Mouse (Mus musculus) hindbrain, embryonic 12.5 days (tissue): Measurements from ENCODE around the gene Cdk5rap3. TPM values are rescaled to one million over a fixed set of nuclear protein-coding genes. Genes with fewer than 3 reads are reported as not detected.

Experiments used
- ATAC-seq: fragments of 200-750 bp; cut with Nextera tagmentation; 2 replicates; pipeline ENCODE4 v1.8.0; 2017; ENCODE audit warnings: moderate TSS enrichment; ENCODE audit not compliant: low FRiP score
- H3K27ac ChIP-seq: fragments of 300-500 bp; sonication (generic); 2 replicates; pipeline ENCODE4 v1.5.1; 2016; ENCODE audit warnings: mild to moderate bottlenecking
- H3K27me3 ChIP-seq: fragments of 300-500 bp; sonication (generic); 2 replicates; pipeline ENCODE4 v1.6.1; 2016; ENCODE audit warnings: mild to moderate bottlenecking
- H3K36me3 ChIP-seq: fragments of 300-500 bp; sonication (generic); 2 replicates; pipeline ENCODE4 v1.6.1; 2016; ENCODE audit warnings: mild to moderate bottlenecking
- H3K4me1 ChIP-seq: fragments of 300-500 bp; sonication (generic); 2 replicates; pipeline ENCODE4 v1.6.1; 2016
- H3K4me2 ChIP-seq: fragments of 300-500 bp; sonication (generic); replicated peaks from 2 replicates; pipeline ENCODE4 v1.6.1; 2016; ENCODE audit warnings: mild to moderate bottlenecking
- H3K4me3 ChIP-seq: fragments of 300-500 bp; sonication (generic); 2 replicates; pipeline ENCODE4 v1.5.1; 2016; ENCODE audit warnings: mild to moderate bottlenecking
- H3K9ac ChIP-seq: fragments of 300-500 bp; sonication (generic); 2 replicates; pipeline ENCODE4 v1.6.1; 2016; ENCODE audit warnings: mild to moderate bottlenecking, moderate library complexity
- H3K9me3 ChIP-seq: fragments of 300-500 bp; sonication (generic); replicated peaks from 2 replicates; pipeline ENCODE4 v1.6.1; 2016; ENCODE audit warnings: mild to moderate bottlenecking
- WGBS: fragments of 180-500 bp; shearing (Covaris S2); methylation state at CpG from one replicate; pipeline ENCODE4 v1.1.7; 2016; 5-methylcytosine and 5-hydroxymethylcytosine counted together
- polyA plus RNA-seq: library from polyadenylated mRNA; unstranded; fragments of >200 nt; fragmentation: Nextera tagmentation; extraction: Ambion mirVana; gene quantifications from 2 replicates; pipeline ENCODE4 v1.2.1, GENCODE M21; 2016

Cdk5rap3 gene
- polyA plus RNA-seq, 1 experiment from 2014 or later: 98.9 TPM

- H3K9me3 ChIP-seq: no peaks in the 10 kb centered on the region
- H3K36me3 ChIP-seq: no peaks in the 10 kb centered on the region
- H3K4me1 ChIP-seq: peaks cover 13% of the 10 kb centered on the region
- peak within 1 kb of the TSS; percentile 80 for H3K4me2 ChIP-seq
- H3K4me3 ChIP-seq: peak within 1 kb of the TSS; percentile 54
- no peak within 1 kb of the TSS for H3K27ac ChIP-seq
- H3K27me3 ChIP-seq: no peaks in the 10 kb centered on the region
- H3K9ac ChIP-seq: peak within 1 kb of the TSS; percentile 61
- ATAC-seq: peak; percentile 97
- WGBS: under 1% methylated on average over 29 of the region's 29 CpGs
Measured at GRCm38 (mm10) chr11:96943746-96944304, 27.5 kb upstream of the Cdk5rap3 start, which contains the start of gene Pnpo. TSS of gene Pnpo (minus strand) at chr11:96943986.

DNA sequence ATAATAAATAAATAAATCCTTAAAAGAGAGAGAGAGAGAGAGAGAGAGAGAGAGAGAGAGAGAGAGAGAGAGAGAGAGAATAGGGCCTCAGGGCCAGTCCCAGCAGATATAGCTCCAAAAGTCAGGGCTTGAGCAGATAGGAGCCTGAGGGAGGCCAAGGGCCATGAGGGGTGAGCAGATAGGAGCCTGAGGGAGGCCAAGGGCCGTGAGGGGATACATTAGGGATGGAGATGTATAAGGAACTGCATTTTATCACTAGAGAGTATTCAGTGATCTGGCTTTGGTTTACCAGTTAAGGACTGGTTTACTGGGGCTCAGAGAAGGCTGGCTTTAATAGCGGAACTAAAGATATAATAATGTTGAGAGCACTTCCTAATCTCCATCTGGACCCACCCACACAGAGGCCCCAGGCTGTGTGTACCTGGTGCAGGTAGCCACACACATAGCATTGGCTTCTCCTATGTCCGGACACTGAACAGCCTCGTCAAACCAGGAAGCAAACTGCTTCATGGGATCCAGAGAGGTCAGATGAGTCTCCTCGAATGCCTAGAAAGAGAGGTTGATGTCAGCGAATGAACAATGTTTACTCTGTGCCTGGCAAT lies 25.8 kb upstream of the Cdk5rap3 start:
- ATAC-seq: no peak
- no peak overlapping the region for H3K9ac ChIP-seq
- WGBS: 75% methylated on average over 6 of the region's 6 CpGs

GRCm38 (mm10) chr11:96940578-96941465 lies 24.5 kb upstream of the Cdk5rap3 start:
- no peak for ATAC-seq
- peaks cover 13% of the 10 kb centered on the region for H3K4me1 ChIP-seq
- H3K9ac ChIP-seq: no peak overlapping the region
- no peak overlapping the region for H3K4me2 ChIP-seq
- no peaks in the 10 kb centered on the region for H3K27me3 ChIP-seq
- WGBS: 80% methylated on average over 16 of the region's 16 CpGs
- H3K9me3 ChIP-seq: no peaks in the 10 kb centered on the region
- no peak overlapping the region for H3K4me3 ChIP-seq
- H3K27ac ChIP-seq: no peak overlapping the region
- H3K36me3 ChIP-seq: no peaks in the 10 kb centered on the region

More for the DNA sequence above, 25.8 kb upstream of the Cdk5rap3 start:
- Histone ChIP-seq H3K4me1 (peaks cover 13% of the 10 kb centered on the region), H3K36me3 (no peaks in the 10 kb centered on the region), H3K27ac (no peak overlapping the region), H3K27me3 (no peaks in the 10 kb centered on the region), H3K4me2 (no peak overlapping the region), H3K4me3 (no peak overlapping the region), H3K9me3 (no peaks in the 10 kb centered on the region)

DNA sequence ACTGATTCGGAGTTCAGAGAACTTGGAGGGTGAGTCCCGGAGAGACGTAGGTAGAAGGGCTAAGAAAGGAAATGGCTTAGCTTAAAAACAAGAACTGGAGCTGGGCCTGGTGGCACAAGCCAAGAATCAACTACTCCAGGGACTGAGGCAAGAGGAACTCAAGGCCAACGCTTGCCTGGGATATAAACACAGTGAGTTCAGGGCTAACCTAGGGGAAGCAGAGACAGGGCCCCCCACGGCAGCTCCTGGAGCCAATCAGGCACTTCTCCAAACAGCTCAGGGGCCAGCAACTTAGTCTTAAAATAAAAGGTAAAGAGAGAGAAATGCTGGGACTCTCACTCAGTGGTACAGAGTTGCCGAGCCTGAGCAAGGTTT lies 22.1 kb upstream of the Cdk5rap3 start:
- Histone ChIP-seq H3K4me2 (no peak overlapping the region), H3K4me1 (peaks cover 2% of the 10 kb centered on the region), H3K27ac (no peak overlapping the region), H3K9me3 (no peaks in the 10 kb centered on the region), H3K4me3 (no peak overlapping the region), H3K9ac (no peak overlapping the region), H3K27me3 (no peaks in the 10 kb centered on the region), H3K36me3 (no peaks in the 10 kb centered on the region)
- ATAC-seq: no peak
- WGBS: 86% methylated on average over 6 of the region's 6 CpGs

DNA sequence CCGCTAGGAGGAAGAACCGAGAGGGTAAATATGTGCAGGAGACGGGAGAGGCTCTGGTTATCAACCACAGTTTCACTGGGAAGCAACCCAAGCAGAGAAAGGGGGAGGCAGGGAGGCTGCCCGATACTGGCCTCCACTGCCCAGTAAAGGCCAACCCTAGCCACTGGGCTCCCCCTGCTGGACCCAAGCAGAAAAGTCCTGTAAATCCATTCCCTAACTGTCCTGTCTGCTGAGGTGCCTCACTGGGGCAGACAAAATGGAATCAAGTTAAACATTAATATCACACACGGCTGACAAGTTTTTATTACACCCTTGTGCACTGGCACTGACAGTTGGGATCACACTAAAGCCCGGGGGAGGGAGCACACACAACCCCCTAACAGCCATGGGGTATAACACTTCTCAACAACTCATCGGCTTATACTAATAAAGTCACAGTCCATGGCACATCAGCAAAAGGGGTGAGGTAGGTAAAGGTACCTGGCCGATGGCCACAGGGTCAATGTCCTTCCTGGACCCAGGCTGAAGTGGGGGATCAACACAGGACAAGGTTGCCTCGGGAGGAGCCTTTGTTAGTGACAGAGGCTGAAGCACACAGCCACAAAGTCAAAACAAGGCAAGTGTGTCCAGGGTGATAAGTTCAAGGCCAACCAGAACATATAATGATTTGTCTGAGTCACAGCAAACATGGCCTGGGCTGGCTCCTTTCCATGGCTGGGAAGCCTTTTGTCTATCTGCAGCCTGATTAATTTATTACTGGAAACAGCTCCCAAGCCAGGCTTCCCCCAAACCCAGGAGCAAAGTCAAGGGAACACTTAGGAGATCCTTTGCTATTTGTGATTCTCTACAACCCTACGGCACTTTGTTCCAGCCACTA lies 21.5 kb upstream of the Cdk5rap3 start:
- ATAC-seq: no peak
- 53% methylated on average over 10 of the region's 10 CpGs for WGBS
- no peak overlapping the region for H3K4me2 ChIP-seq
- H3K4me1 ChIP-seq: no peaks in the 10 kb centered on the region
- no peaks in the 10 kb centered on the region for H3K27me3 ChIP-seq
- no peaks in the 10 kb centered on the region for H3K9me3 ChIP-seq
- H3K4me3 ChIP-seq: no peak overlapping the region
- no peak overlapping the region for H3K27ac ChIP-seq
- no peak overlapping the region for H3K9ac ChIP-seq
- no peaks in the 10 kb centered on the region for H3K36me3 ChIP-seq

- Histone ChIP-seq H3K27ac (no peak overlapping the region), H3K4me2 (no peak overlapping the region), H3K27me3 (no peaks in the 10 kb centered on the region), H3K9ac (no peak overlapping the region), H3K4me1 (no peaks in the 10 kb centered on the region), H3K4me3 (no peak overlapping the region), H3K9me3 (no peaks in the 10 kb centered on the region), H3K36me3 (no peaks in the 10 kb centered on the region)
- ATAC-seq: no peak
- WGBS: 82% methylated on average over 9 of the region's 9 CpGs
Measured at GRCm38 (mm10) chr11:96935872-96936650, 19.8 kb upstream of the Cdk5rap3 start.

- H3K9ac ChIP-seq: no peak overlapping the region
- H3K9me3 ChIP-seq: no peaks in the 10 kb centered on the region
- peak overlapping the region; percentile 29 for H3K4me2 ChIP-seq
- no peak overlapping the region for H3K27ac ChIP-seq
- H3K36me3 ChIP-seq: no peaks in the 10 kb centered on the region
- H3K4me1 ChIP-seq: no peaks in the 10 kb centered on the region
- H3K27me3 ChIP-seq: peaks cover under 1% of the 10 kb centered on the region
- peak; percentile 61 for ATAC-seq
- 0 out of 2 replicates have a peak overlapping the region, but pooled peaks have one; percentile 8 for H3K4me3 ChIP-seq
- 25% methylated on average over 12 of the region's 12 CpGs for WGBS
Measured at GRCm38 (mm10) chr11:96934921-96935356, 18.6 kb upstream of the Cdk5rap3 start.

DNA sequence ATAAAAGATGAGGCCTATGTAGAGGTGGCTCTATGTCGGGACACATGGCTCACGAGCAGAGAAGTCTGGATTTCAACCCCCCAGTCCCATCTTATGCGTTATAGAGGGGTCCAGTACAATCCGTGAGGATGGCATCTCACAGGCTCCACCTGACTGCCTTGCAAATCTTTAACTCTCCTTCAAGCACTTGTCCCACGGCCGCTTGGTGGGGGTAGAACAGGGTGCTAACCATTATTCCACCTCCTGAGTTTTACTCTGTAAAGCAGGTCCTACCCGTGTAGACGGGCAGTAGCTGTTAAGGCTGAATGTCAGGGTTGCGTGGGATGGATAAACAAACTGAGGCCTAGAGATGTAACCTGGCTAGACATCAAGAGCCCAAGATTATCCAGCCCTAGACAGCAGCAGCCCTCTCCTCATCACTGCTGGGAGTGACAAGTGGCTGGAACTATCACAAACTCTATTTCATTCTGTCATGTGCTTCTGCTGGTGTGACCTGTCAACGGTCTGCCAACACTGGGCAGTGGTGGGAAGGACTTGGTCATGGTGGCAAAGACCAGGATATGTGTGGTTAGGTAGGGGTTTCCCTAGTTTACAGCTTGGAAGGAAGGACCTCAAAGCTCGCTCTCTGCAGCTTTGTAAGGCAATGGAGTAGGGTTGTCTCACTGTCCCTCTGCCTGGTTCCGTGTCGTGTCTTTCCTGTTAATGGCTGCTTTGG lies 17.4 kb upstream of the Cdk5rap3 start:
- H3K4me3 ChIP-seq: no peak overlapping the region
- WGBS: 93% methylated on average over 13 of the region's 13 CpGs
- no peaks in the 10 kb centered on the region for H3K36me3 ChIP-seq
- H3K27ac ChIP-seq: no peak overlapping the region
- H3K9me3 ChIP-seq: no peaks in the 10 kb centered on the region
- no peak overlapping the region for H3K4me2 ChIP-seq
- peak overlapping the region; percentile 18; the same call in 1 of the 2 replicates for H3K9ac ChIP-seq
- H3K4me1 ChIP-seq: peaks cover 10% of the 10 kb centered on the region; the same call in 1 of the 2 replicates
- H3K27me3 ChIP-seq: peaks cover 13% of the 10 kb centered on the region
- no peak for ATAC-seq

DNA sequence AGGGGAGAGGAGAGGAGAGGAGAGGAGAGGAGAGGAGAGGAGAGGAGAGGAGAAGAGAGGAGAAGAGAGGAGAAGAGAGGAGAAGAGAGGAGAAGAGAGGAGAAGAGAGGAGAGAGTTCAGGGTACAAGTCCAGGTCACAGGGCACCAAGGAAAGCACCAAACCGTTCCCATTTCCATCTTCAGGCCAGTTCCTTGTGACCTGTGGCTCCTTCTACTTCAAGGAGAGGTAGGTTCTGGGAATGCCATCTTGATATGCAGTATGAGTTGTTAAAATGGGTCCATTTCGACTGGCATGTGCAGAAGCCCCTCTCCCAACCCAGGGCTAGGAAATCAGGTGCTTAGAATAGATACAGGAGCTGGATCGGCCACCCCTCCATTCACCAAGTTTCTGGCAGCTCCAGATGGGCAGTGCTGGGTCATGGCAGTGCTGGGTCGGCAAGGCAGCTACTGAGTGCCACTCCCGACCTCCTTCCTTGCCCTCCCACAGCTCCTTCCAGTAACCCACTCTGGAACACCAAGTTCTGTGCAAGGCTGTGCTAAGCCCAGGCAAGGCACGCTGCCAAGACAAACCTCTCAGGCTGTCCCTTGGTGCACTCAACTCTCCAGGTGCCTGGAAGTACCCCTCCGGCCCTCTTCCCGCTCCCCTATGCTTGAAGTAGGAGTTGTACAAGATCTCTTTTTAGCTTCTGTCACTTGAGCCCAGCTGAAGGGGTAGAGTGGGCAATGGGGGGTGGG lies 15.2 kb upstream of the Cdk5rap3 start:
- no peaks in the 10 kb centered on the region for H3K9me3 ChIP-seq
- peaks cover 27% of the 10 kb centered on the region for H3K27me3 ChIP-seq
- H3K27ac ChIP-seq: no peak overlapping the region
- H3K4me2 ChIP-seq: no peak overlapping the region
- H3K36me3 ChIP-seq: no peaks in the 10 kb centered on the region
- peaks cover 11% of the 10 kb centered on the region; the same call in 1 of the 2 replicates for H3K4me1 ChIP-seq
- 69% methylated on average over 8 of the region's 8 CpGs for WGBS
- H3K9ac ChIP-seq: no peak overlapping the region
- no peak overlapping the region for H3K4me3 ChIP-seq
- ATAC-seq: no peak

- WGBS: 65% methylated on average over 9 of the region's 9 CpGs
- no peak for ATAC-seq
- Histone ChIP-seq H3K36me3 (no peaks in the 10 kb centered on the region), H3K27me3 (peaks cover 27% of the 10 kb centered on the region), H3K4me2 (no peak overlapping the region), H3K9me3 (no peaks in the 10 kb centered on the region), H3K4me1 (peaks cover 11% of the 10 kb centered on the region; the same call in 1 of the 2 replicates), H3K9ac (no peak overlapping the region), H3K27ac (no peak overlapping the region), H3K4me3 (no peak overlapping the region)
Measured at GRCm38 (mm10) chr11:96929766-96930331, 13.6 kb upstream of the Cdk5rap3 start.
